Mouse (Mus musculus) CD4-positive, CD25-positive, alpha-beta regulatory T cell, adult 2 months (primary cell): ENCODE results near the gene Pikfyve.

Source experiments
- DNase-seq: peaks from one replicate; pipeline ENCODE4 v3.0.0-alpha.2; 2012; ENCODE audit warnings: low read depth, low spot score

Pikfyve gene

GRCm38 (mm10) chr1:65186287-65187073, at the start of gene Pikfyve, which contains the start of gene Idh1:
Pikfyve (plus strand) TSS chr1:65186683.
Idh1 (minus strand) TSS chr1:65186500.
- peak; percentile 96 for DNase-seq

GRCm38 (mm10) chr1:65137560-65137959, 48.9 kb upstream of the Pikfyve start:
- DNase-seq, result no peak

- DNase-seq, result no peak
Observed at GRCm38 (mm10) chr1:65144783-65145182, 41.7 kb upstream of the Pikfyve start.

- no peak for DNase-seq
Observed at GRCm38 (mm10) chr1:65146601-65147000, 39.9 kb upstream of the Pikfyve start.

GRCm38 (mm10) chr1:65147326-65147725, 39.2 kb upstream of the Pikfyve start:
- no peak for DNase-seq

GRCm38 (mm10) chr1:65147971-65148370, 38.5 kb upstream of the Pikfyve start:
- DNase-seq, result no peak

GRCm38 (mm10) chr1:65154814-65155213, 31.7 kb upstream of the Pikfyve start:
- DNase-seq, result no peak

GRCm38 (mm10) chr1:65156111-65156510, 30.4 kb upstream of the Pikfyve start:
- DNase-seq, result no peak

- DNase-seq, result no peak
Observed at GRCm38 (mm10) chr1:65162210-65162609, 24.3 kb upstream of the Pikfyve start.

GRCm38 (mm10) chr1:65167496-65167895, 19.0 kb upstream of the Pikfyve start:
- DNase-seq, result no peak

- DNase-seq, result no peak
Observed at GRCm38 (mm10) chr1:65169536-65169935, 16.9 kb upstream of the Pikfyve start.

- no peak for DNase-seq
Observed at GRCm38 (mm10) chr1:65169947-65170346, 16.5 kb upstream of the Pikfyve start.

GRCm38 (mm10) chr1:65171579-65171978, 14.9 kb upstream of the Pikfyve start:
- no peak for DNase-seq

- no peak for DNase-seq
Observed at GRCm38 (mm10) chr1:65173716-65174115, 12.8 kb upstream of the Pikfyve start.

GRCm38 (mm10) chr1:65176171-65176570, 10.3 kb upstream of the Pikfyve start:
- DNase-seq, result no peak

GRCm38 (mm10) chr1:65176912-65177311, 9.6 kb upstream of the Pikfyve start:
- no peak for DNase-seq

GRCm38 (mm10) chr1:65177452-65177851, 9.0 kb upstream of the Pikfyve start:
- DNase-seq, result no peak

GRCm38 (mm10) chr1:65178126-65178901, 8.2 kb upstream of the Pikfyve start:
- peak; percentile 96 for DNase-seq

GRCm38 (mm10) chr1:65178902-65179432, 7.5 kb upstream of the Pikfyve start:
- peak; percentile 90 for DNase-seq

GRCm38 (mm10) chr1:65179634-65180249, 6.7 kb upstream of the Pikfyve start:
- peak; percentile 89 for DNase-seq

- no peak for DNase-seq
Observed at GRCm38 (mm10) chr1:65181459-65181858, 5.0 kb upstream of the Pikfyve start.

- DNase-seq, result no peak
Observed at GRCm38 (mm10) chr1:65183994-65184393, 2.5 kb upstream of the Pikfyve start.
